Mouse (Mus musculus): ENCODE results near the gene Trim8. TPM values are rescaled to one million over a fixed set of nuclear protein-coding genes. Genes with fewer than 3 reads are reported as not detected.

The Trim8 gene
- polyA plus RNA-seq, 1 experiment from 2014 or later, result 41.8 TPM

DNA sequence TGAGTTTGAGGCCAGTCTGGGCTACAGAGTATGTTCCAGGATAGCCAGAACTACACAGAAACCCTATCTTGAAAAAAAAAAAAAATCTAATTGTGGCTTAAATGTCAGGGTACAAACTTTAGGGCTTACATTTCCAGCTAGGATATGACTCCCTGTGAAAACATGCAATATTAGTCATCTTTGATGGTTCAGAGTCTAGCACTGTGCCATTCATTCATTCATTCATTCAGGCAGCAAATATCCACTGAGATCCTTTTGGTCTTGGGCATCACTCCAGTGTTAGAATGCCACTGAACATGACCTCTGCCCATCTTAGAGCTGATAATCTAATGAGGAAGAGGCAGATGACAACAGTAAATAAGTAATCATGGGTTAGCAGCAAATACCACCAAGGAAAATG, 20.2 kb downstream of the Trim8 start:
- no peaks in the 10 kb centered on the region for H3K27me3 ChIP-seq
- ATAC-seq (ENCODE audit: low FRiP score), result no peak
- H3K27ac ChIP-seq, result no peak overlapping the region
- H3K36me3 ChIP-seq, result peaks cover under 1% of the 10 kb centered on the region; the same call in 1 of the 2 replicates
- H3K9me3 ChIP-seq (replicated peaks), result no peaks in the 10 kb centered on the region
- H3K4me2 ChIP-seq (replicated peaks), result no peak overlapping the region
- H3K4me1 ChIP-seq, result peaks cover 70% of the 10 kb centered on the region
- no peak overlapping the region for H3K9ac ChIP-seq
- no peak overlapping the region for H3K4me3 ChIP-seq

DNA sequence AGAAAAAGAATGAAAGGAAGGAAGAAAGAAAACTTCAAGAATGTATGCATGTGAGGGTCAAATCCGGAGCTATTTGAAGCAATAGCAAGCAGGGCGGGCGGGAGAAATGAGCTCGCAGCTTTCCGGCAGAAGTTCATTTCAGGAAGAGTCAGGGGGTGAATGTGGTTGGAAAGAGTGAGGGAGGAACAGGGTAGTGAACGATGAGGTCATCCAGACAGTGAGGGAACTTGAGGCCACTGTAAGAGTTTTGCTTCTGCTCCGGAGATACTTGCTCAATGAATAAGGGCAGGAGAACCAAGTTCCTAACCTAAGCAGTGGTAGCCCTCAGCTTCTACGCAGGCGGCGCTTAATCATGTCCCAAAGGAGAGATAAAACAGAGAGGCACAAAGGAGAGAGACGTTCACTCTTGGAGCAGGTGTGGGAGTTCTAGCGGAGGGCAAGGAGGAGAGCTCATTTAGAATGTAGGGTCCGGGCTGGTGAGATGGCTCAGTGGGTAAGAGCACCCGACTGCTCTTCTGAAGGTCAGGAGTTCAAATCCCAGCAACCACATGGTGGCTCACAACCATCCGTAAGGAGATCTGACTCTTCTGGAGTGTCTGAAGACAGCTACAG, 21.0 kb downstream of the Trim8 start:
- H3K9me3 ChIP-seq (replicated peaks), result no peaks in the 10 kb centered on the region
- 40% methylated on average over 15 of the region's 15 CpGs for WGBS
- H3K27ac ChIP-seq, result no peak overlapping the region
- no peak overlapping the region; the same call in 1 of the 2 replicates for H3K4me2 ChIP-seq (replicated peaks)
- H3K4me1 ChIP-seq, result peaks cover 69% of the 10 kb centered on the region
- no peaks in the 10 kb centered on the region for H3K27me3 ChIP-seq
- H3K4me3 ChIP-seq, result no peak overlapping the region
- H3K36me3 ChIP-seq, result no peaks in the 10 kb centered on the region
- ATAC-seq (ENCODE audit: low FRiP score), result no peak
- H3K9ac ChIP-seq, result no peak overlapping the region

DNA sequence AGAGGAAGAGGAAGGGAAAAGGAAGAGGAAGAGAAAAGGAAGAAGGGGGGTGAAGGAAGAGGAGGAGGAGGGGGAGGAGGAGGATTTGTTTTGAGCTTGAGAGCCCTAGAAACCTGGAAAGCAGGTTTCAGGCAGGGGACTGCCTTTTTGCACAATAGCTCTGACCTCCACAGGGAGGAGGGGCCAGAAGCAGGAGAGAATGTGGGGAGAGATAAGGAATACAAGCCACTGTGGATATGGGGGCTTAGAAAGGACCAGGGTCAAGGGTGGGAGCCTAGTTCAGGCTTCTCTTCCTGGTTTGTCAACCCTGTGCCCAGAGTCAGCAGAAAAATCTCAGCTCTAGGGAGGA, 21.6 kb downstream of the Trim8 start:
- peaks cover 69% of the 10 kb centered on the region for H3K4me1 ChIP-seq
- H3K36me3 ChIP-seq, result no peaks in the 10 kb centered on the region
- no peaks in the 10 kb centered on the region for H3K9me3 ChIP-seq (replicated peaks)
- no peak; the same call in 1 of the 2 replicates for ATAC-seq (ENCODE audit: low FRiP score)
- peak overlapping the region; percentile 48 for H3K4me2 ChIP-seq (replicated peaks)
- H3K4me3 ChIP-seq, result peak overlapping the region; percentile 18; the same call in 1 of the 2 replicates
- H3K27me3 ChIP-seq, result no peaks in the 10 kb centered on the region
- peak overlapping the region; percentile 41 for H3K9ac ChIP-seq
- peak overlapping the region; percentile 86 for H3K27ac ChIP-seq

DNA sequence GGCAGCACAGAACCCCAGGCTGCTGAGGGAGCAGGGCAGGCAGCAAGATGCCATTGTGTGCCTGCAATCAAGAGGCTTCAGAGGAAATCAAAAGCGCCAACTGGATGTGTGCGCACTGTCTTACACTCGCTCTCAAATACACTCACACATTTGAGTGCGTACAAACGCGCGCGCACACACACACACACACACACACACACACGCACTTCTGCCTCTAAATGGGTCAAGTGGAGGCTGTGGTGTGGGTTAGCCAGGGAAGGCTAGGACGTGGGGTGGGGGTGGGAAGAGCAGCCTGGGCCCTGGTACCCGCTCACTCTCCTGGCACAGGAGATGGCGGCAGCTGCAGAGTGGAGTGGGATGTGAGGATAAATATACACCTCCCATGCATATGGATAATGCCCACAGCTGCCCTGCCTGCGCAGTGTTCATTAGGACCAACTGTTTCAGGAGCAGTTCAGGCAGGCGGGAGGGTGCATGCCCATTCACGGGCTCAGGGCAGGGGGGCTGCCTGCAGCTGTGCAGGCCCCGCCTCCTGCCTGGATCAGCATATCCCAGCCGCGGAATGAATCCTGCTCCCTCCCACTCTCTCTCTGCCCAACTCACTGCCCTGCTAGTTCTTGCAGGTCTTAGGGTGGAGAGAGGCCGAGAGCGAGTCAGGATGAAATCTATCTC, 22.1 kb downstream of the Trim8 start:
- Histone ChIP-seq H3K27ac (peak overlapping the region; percentile 86), H3K9me3 (replicated peaks) (no peaks in the 10 kb centered on the region), H3K27me3 (no peaks in the 10 kb centered on the region), H3K36me3 (no peaks in the 10 kb centered on the region), H3K4me1 (peaks cover 69% of the 10 kb centered on the region), H3K4me3 (peak overlapping the region; percentile 18), H3K4me2 (replicated peaks) (peak overlapping the region; percentile 48), H3K9ac (peak overlapping the region; percentile 41)
- WGBS, result 4% methylated on average over 20 of the region's 20 CpGs
- ATAC-seq (ENCODE audit: low FRiP score), result peak; percentile 91

DNA sequence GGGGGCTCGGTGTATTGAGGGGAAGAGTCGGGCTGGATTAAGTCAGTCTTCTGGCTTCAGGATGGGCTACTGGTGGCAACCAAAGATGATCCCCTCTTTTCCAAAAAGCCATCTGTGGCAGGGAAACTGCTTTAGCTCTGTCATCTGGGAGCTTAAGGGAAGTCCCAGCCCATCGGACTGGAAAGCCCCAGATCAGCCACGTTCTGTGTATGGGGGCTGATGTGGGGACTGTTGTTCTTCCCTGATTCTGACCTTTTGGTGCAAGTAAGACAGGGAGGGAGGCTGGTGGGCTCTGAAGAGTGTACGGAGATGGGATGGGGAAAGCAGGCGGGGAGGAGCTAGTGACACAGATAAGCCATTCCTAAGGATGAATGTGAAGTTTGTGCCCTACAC, 22.6 kb downstream of the Trim8 start:
- peaks cover 69% of the 10 kb centered on the region for H3K4me1 ChIP-seq
- 6% methylated on average over 6 of the region's 6 CpGs for WGBS
- no peaks in the 10 kb centered on the region for H3K27me3 ChIP-seq
- H3K9ac ChIP-seq, result peak overlapping the region; percentile 41
- ATAC-seq (ENCODE audit: low FRiP score), result no peak
- H3K36me3 ChIP-seq, result no peaks in the 10 kb centered on the region
- H3K27ac ChIP-seq, result peak overlapping the region; percentile 86
- no peaks in the 10 kb centered on the region for H3K9me3 ChIP-seq (replicated peaks)
- H3K4me2 ChIP-seq (replicated peaks), result peak overlapping the region; percentile 48
- peak overlapping the region; percentile 18 for H3K4me3 ChIP-seq

- Histone ChIP-seq H3K4me2 (replicated peaks) (peak overlapping the region; percentile 48), H3K9me3 (replicated peaks) (no peaks in the 10 kb centered on the region), H3K27ac (peak overlapping the region; percentile 86), H3K36me3 (no peaks in the 10 kb centered on the region), H3K9ac (peak overlapping the region; percentile 41; the same call in 1 of the 2 replicates), H3K4me3 (no peak overlapping the region; the same call in 1 of the 2 replicates), H3K27me3 (no peaks in the 10 kb centered on the region), H3K4me1 (peaks cover 72% of the 10 kb centered on the region)
- WGBS, result 20% methylated on average over 14 of the region's 14 CpGs
- ATAC-seq (ENCODE audit: low FRiP score), result no peak
These were observed 23.3 kb downstream of the Trim8 start for GRCm38 (mm10) chr19:46524601-46525321.

GRCm38 (mm10) chr19:46525691-46526631, 24.5 kb downstream of the Trim8 start:
- 45% methylated on average over 10 of the region's 10 CpGs for WGBS
- H3K4me2 ChIP-seq (replicated peaks), result no peak overlapping the region
- 0 out of 2 replicates have a peak overlapping the region, but pooled peaks have one; percentile 13 for H3K9ac ChIP-seq
- no peaks in the 10 kb centered on the region for H3K36me3 ChIP-seq
- no peak for ATAC-seq (ENCODE audit: low FRiP score)
- no peaks in the 10 kb centered on the region for H3K9me3 ChIP-seq (replicated peaks)
- no peak overlapping the region for H3K4me3 ChIP-seq
- H3K27me3 ChIP-seq, result no peaks in the 10 kb centered on the region
- peak overlapping the region; percentile 46; the same call in 1 of the 2 replicates for H3K27ac ChIP-seq
- H3K4me1 ChIP-seq, result peaks cover 84% of the 10 kb centered on the region

GRCm38 (mm10) chr19:46527632-46528528, 26.4 kb downstream of the Trim8 start:
- Histone ChIP-seq H3K9me3 (replicated peaks) (no peaks in the 10 kb centered on the region), H3K36me3 (no peaks in the 10 kb centered on the region), H3K27ac (peak overlapping the region; percentile 93), H3K27me3 (no peaks in the 10 kb centered on the region), H3K9ac (peak overlapping the region; percentile 50), H3K4me1 (peaks cover 96% of the 10 kb centered on the region), H3K4me2 (replicated peaks) (peak overlapping the region; percentile 56), H3K4me3 (peak overlapping the region; percentile 17)
- no peak for ATAC-seq (ENCODE audit: low FRiP score)
- 8% methylated on average over 17 of the region's 17 CpGs for WGBS

- no peaks in the 10 kb centered on the region for H3K36me3 ChIP-seq
- H3K4me2 ChIP-seq (replicated peaks), result peak overlapping the region; percentile 56
- H3K27ac ChIP-seq, result peak overlapping the region; percentile 93
- H3K4me1 ChIP-seq, result peaks cover 95% of the 10 kb centered on the region
- peak overlapping the region; percentile 50 for H3K9ac ChIP-seq
- ATAC-seq (ENCODE audit: low FRiP score), result peak; percentile 72
- H3K4me3 ChIP-seq, result peak overlapping the region; percentile 17
- no peaks in the 10 kb centered on the region for H3K27me3 ChIP-seq
- WGBS, result 1% methylated on average over 20 of the region's 20 CpGs
- no peaks in the 10 kb centered on the region for H3K9me3 ChIP-seq (replicated peaks)
These were observed 27.2 kb downstream of the Trim8 start for GRCm38 (mm10) chr19:46528529-46529213.

- no peak for ATAC-seq (ENCODE audit: low FRiP score)
- peak overlapping the region; percentile 50 for H3K9ac ChIP-seq
- peak overlapping the region; percentile 56 for H3K4me2 ChIP-seq (replicated peaks)
- peak overlapping the region; percentile 93 for H3K27ac ChIP-seq
- 5% methylated on average over 13 of the region's 13 CpGs for WGBS
- no peaks in the 10 kb centered on the region for H3K36me3 ChIP-seq
- H3K4me1 ChIP-seq, result peaks cover 90% of the 10 kb centered on the region
- no peaks in the 10 kb centered on the region for H3K27me3 ChIP-seq
- no peaks in the 10 kb centered on the region for H3K9me3 ChIP-seq (replicated peaks)
- no peak overlapping the region; the same call in 1 of the 2 replicates for H3K4me3 ChIP-seq
These were observed 28.3 kb downstream of the Trim8 start for GRCm38 (mm10) chr19:46529601-46530448.

Data from hindbrain, embryonic 12.5 days (tissue).